Mouse (Mus musculus) urinary bladder, postnatal 36 days (tissue): Measurements from ENCODE around the gene Alox12b.

ENCODE experiments used
- DNase-seq, 2 experiments: peaks; one replicate each; pipeline ENCODE4 v3.0.0; 2022; ENCODE audit warnings: low spot score in 2 of 2, mixed read lengths in 1 of 2

The Alox12b gene

DNA sequence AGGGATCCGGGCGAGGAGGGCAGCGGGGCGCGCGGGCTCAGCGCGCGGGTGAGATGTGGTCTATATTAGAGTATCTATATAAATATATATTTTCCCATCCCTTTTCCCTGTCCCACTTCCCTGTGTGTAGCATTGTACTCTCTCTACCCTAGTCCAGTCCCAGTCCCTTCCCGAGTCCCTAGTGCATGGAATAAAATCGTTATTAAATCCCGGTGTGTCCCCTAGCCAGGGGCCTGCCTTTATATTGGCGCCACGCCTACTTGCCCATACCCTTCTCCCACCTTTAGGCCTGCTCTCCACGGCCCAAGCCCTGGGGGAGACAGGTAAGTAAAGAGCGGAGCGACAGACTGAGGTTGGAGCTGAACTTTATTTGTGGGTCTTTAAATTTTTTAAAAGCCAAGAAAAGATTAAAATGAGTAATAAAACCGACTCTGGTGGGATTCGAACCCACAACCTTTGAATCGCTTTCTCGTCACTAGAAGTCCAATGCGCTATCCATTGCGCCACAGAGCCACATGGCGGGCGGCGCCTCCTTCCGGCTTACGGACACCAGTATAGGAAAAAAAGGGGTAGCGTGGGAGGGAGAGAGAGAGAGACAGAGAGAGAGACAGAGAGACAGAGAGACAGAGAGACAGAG, 33.6 kb upstream of the Alox12b start:
- peak; percentile 72 to 85 for DNase-seq

DNA sequence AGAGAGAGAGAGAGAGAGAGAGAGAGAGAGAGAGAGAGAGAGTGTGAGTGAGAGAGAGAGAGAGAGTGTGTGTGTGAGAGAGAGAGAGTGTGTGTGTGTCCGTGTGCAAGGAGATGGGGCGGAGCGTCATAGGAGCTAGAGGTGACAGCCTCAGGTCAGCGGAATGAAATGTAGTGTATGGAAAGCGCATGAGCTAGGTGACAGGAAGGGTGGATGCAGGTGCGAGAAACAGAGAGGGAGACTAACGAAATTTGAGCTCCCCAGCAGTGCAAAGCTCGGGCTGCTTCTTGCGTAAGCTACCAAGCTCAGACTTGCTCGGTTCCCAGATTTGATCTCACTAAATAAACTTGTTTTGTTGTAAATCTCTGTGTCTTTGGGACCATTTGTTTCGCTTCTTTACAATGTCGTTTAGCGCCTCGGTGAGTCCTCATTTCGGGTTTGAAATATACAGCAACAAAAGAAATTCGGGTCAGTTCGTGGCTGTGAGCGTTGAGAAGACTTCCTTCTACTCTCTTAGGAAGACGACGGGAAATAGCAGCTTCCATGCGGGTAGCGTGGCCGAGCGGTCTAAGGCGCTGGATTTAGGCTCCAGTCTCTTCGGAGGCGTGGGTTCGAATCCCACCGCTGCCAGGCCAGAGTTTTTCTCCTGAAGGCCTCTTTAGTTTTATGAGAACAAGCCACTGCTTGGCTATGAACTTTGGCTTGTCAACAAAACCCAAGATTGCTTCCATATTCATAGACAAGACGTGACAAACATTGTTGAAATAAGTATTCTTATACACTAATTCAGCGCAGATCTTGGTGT, 32.9 kb upstream of the Alox12b start:
- peak; percentile 87 to 89 for DNase-seq

DNA sequence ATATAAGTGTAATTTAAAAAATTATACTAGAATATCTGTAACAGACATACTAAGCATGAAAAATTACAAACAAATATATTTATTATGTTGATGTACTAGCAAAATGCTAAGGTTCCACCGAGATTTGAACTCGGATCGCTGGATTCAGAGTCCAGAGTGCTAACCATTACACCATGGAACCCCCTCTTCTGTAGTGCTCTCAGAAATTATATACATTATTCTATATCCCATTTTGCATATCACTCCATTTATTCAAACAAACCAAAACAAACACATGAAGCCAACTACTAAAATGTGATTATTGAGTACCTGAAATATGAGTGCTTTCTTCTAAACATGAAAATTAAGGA, 32.3 kb upstream of the Alox12b start:
- DNase-seq, result no peak

DNA sequence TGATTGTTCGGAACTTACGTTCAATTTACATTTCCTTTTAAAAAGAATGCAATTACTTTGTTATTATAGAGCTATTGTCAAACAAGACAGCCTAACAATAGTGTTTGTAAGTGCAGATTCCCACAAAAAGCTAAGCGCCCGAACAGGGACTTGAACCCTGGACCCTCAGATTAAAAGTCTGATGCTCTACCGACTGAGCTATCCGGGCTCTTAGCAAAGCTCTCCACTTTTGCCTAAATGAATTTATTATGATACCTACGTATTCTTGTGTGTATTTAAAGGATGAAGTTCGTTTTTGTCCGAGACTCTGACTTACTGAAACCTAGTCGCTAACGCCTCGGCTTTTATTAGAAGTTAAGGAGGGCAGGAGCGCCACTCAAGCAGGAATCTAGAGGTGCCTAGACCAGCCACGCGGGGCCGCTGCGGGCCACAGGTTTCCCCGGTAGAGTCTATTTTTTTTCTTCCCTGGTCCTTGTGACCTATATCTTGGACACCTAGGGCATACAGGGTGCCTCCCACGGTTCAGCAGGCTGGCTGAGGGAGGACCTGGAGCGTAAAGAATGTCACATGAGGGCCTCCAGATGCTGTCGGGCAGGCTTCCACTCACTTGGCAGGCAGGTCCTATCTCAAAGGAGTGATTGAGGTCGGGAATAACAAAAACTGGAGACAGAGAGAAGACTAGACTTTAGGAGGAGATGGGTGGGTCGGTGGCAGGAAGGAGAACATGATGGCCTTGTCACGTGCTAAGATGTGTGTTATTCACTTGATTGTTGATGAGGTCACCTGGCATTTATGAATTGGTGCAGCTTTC, 31.5 kb upstream of the Alox12b start:
- peak; percentile 68 to 78 for DNase-seq

- DNase-seq, result no peak
Observed at GRCm38 (mm10) chr11:69125852-69125918, 31.1 kb upstream of the Alox12b start, which contains the start of gene Aloxe3. Gene Aloxe3, plus strand, starts transcription at chr11:69125896.

- no peak for DNase-seq
Observed at GRCm38 (mm10) chr11:69125919-69126705, 30.7 kb upstream of the Alox12b start.

DNA sequence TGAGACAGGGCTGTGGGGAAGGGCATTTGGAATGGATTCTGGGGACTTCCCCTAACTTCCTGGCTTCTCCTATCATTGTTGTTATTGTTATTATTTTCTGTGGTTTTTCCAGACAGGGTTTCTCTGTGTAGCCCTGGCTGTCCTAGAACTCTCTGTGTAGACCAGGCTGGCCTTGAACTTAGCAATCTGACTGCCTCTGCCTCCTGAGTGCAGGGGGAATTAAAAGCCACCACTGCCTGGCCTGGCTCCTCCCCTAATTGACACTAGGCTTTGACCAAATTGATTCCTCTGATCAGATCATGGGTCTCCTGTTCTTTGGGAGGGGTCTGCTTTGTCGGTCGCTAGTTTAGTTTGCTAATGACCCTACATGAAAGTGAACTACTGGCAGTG, 30.1 kb upstream of the Alox12b start:
- no peak for DNase-seq

GRCm38 (mm10) chr11:69128426-69129122, 28.2 kb upstream of the Alox12b start:
- DNase-seq, result no peak

DNA sequence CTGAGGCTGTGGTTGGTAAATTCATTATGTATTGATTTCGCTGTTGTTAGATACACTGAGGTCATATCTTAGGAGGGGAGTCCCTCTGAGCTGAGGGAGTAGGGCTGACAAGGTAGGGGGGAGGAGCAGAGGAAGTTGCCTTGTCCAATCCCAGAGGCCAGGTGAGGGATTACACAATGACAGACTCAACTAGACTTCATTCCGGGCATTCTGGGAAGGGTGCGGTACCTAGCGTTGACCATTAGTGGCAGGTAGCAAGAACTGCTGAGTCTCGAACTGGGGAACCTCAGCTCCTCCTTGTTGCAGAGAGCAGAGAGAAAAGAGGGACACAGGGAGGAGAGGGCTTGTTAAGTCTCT, 23.2 kb upstream of the Alox12b start:
- DNase-seq, result no peak

DNA sequence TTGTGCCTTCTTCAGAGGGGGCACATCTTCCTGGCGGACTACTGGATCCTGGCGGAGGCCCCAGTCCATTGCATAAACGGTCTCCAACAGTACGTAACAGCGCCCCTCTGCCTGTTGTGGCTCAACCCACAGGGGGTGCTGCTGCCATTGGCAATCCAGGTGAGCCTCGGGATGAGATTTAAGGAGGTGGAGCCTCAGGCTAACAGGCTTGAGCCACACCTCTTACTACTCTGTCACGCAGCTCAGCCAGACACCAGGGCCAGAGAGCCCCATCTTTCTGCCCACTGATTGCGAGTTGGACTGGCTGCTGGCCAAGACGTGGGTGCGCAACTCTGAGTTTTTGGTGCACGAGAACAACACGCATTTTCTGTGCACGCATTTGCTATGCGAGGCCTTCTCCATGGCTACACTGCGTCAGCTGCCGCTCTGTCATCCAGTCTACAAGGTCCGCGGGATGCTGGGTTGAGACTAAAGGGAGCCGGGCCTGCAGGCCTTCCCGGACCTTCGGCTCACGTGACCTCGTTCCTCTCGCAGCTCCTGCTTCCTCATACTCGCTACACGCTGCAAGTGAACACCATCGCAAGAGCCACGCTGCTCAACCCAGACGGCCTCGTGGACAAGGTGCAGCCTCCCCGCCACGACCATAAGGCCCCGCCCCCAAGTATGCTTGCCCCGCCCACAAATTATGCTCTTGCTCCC, 22.7 kb upstream of the Alox12b start:
- peak in 1 of 2 experiments; percentile 45 for DNase-seq

DNA sequence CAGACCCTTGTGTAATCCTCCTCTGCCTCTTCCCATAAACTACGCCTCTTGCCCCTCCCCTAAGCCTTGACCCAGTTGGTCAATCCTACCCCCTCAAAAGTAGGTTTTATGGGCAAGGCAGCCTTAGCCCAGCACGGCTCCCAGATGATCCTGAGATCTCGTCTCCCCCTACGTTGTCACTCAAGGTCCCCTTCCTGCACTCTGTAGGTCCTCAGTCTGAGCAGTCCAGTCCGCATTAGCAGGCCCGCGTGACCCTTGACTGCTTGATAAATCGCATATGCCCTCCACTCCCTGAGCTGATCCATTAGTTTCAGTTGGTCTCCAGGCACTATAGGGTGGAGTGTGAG, 22.2 kb upstream of the Alox12b start:
- no peak for DNase-seq

- DNase-seq, result no peak
Observed at GRCm38 (mm10) chr11:69135361-69135760, 21.4 kb upstream of the Alox12b start.

DNA sequence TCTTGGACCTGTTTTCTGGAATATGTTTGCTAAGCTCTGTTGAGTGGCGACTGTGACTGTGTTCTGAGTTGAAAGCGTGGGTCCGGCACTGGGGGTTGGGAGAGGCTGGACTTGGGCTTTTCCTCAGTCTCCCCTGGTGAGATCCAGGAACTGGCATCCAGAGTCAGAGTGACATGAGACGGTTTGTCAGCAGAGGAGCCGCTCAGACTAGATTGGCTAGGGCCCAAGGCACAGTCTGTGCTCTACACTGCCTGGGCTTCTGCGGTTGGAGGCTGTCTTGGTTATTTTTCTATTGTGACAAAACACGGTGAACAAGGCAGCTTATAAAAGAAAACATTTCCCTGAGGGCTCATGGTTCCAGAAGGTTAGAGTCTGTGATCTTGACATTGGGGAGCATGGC, 9.2 kb upstream of the Alox12b start:
- DNase-seq, result no peak

DNA sequence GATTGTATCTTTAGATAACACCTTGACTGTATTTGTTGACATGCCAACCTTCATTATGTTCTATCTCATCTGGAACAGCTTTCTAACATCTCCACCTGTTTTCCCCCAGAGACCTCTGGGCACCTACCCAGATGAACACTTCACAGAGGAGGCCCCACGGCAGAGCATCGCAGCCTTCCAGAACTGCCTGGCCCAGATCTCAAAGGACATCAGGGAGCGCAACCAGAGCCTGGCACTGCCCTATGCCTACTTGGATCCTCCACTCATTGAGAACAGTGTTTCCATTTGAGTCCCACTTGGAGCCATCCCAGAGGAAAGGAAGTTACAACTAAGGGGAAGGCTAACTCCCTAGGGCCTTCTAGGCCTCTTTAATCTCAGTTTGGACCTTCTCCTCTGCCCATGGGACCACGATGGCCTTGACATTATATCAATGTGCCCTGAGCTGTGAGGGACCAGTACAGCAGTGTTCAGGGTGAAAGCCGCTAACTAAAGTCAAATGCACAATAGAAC, 8.3 kb upstream of the Alox12b start:
- no peak for DNase-seq

DNA sequence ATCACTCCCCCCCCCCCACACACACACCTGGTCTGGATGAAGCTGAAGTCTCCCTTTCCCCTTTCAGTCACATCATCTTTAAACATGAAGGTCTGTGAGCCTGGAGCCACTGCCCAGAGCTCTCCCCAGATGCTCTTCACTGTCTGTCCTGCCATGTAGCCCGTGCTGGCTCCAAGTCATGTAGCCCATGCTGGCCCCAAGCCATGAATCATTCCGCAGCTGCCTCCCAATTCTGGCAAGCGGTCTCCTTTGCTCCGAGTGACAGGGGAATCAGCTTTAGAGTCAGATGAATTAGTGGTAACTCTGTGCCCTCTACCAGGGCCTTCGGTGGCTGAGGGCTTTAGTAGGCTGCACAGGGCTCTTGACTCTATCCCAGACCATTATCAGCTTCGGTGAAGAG, 7.1 kb upstream of the Alox12b start:
- DNase-seq, result no peak

DNA sequence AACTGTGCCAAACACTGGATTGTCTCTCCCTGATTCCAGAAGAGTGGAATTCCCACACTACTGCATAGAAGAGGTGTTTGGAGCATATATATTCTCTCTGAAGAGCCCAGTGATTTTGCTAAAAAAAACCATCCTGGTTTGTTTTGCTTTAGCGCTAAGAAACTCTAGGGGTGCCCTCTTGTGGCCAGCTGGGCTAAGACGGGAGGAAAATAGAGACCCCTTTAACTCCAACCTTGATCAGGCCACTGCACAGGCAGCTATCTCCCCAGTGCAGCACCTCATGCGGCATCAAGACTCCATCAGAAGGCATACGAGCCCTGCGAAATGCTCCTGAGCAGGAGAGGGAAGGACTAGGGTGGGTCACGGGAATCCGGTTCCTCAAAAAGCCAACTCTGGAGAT, 6.3 kb upstream of the Alox12b start:
- peak; percentile 44 to 47 for DNase-seq

GRCm38 (mm10) chr11:69151004-69151403, 5.8 kb upstream of the Alox12b start:
- DNase-seq, result no peak

DNA sequence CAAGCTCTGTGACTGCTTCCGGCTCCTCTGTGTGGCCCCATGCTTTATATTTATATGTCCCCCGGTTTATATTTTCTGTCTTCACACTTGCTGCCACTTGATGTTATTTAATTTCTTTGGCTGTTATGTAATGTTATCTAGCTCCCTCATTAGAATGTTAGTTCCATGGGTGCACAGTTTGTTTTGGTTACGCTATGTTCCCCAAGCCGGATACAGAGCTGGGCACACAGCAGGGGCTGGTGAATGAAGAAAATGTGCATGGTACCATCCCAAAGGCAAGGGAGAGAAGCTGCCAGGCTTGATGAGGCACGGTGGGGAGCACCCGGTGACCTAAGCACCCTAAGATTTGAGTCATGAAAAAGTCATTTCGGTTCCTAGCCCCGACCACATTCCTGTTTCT, 3.0 kb upstream of the Alox12b start:
- no peak for DNase-seq

DNA sequence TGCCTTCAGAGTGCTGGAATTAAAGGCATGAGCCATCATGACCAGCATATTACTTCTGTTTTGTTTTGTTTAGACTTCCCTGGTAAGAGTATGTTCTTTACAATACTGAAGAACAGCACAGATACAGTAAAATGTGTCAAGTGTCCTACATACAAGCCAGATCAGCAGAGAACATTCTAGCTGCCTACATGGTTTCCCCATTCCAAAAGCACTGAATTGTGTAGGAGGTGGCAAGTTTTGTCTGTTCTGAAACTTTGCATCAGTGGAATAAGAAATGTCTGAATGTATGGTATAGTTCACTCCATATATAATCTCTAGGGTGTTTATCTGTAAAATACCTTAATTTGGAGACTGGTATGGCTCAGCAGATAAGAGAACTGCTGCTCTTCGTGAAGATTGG, 1.4 kb upstream of the Alox12b start:
- no peak for DNase-seq

GRCm38 (mm10) chr11:69169313-69169712, 12.5 kb downstream of the Alox12b start:
- DNase-seq, result no peak

- peak; percentile 39 to 83 for DNase-seq
Observed at GRCm38 (mm10) chr11:69171626-69172025, 14.8 kb downstream of the Alox12b start.
